Mouse (Mus musculus): Measurements from ENCODE around the gene Erc2. TPM values are rescaled to one million over a fixed set of nuclear protein-coding genes. Genes with fewer than 3 reads are reported as not detected.

The Erc2 gene
- polyA plus RNA-seq, 1 experiment: 0.89 TPM

GRCm38 (mm10) chr14:28173736-28174135 lies 551.5 kb downstream of the Erc2 start:
- Histone ChIP-seq H3K27me3 (ENCODE audit: control insufficient read depth, insufficient read depth, low read length) (no peaks in the 10 kb centered on the region), H3K4me1 (ENCODE audit: control insufficient read depth, insufficient read depth, insufficient read length, low read length) (no peaks in the 10 kb centered on the region), H3K36me3 (ENCODE audit: control insufficient read depth, insufficient read depth, low read length) (no peaks in the 10 kb centered on the region), H3K4me3 (ENCODE audit: low read depth, low read length) (no peak overlapping the region), H3K27ac (ENCODE audit: insufficient read depth, low read depth, low read length) (no peak overlapping the region)
- TF ChIP-seq CTCF (IDR thresholded peaks at IDR 0.05; ENCODE audit: extremely low read depth, insufficient read length, insufficient replicate concordance, low read depth, low read length) (no peak), POLR2A (IDR thresholded peaks at IDR 0.05; ENCODE audit: low read depth, low read length) (no peak)
- 86% methylated on average over 4 of the region's 4 CpGs for WGBS

DNA sequence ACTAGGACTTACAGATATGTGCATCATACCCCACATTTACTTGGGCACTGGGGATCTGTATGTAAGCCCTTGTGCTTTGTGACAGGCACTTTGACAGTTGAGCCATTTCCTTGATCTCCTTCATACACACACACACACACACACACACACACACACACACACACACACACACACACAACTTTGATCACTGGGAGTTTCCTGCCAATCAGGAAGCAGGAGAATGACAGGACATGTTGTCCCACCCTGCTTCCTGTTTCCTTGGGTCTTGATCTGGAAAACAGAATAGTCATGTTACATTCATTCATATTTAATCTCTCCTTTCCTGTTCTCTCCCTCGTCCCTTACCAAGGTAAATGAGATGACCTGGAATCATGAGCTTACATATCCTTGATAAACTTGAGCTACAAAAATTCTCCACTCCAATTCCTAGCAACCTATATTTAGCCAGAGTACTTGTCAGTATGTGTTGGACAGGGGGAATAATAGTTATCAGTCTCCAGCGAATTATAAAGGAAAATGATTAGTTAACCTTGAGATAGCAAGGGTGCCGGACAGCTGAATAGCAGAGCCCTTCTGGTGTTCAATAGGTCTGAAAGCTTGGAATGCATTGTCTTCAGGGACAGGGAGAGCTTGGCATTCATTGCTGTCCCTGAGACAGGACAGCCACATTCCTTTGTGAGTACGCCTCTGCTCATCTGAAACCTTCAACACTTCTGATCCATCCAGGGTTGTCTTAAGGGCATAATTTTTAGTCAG lies 559.0 kb downstream of the Erc2 start:
- no peak for TF ChIP-seq POLR2A (IDR thresholded peaks at IDR 0.05; ENCODE audit: low read depth, low read length)
- TF ChIP-seq CTCF (IDR thresholded peaks at IDR 0.05; ENCODE audit: extremely low read depth, insufficient read length, insufficient replicate concordance, low read depth, low read length): no peak
- H3K27ac ChIP-seq (ENCODE audit: insufficient read depth, low read depth, low read length): no peak overlapping the region
- 44% methylated on average over 4 of the region's 4 CpGs for WGBS
- H3K36me3 ChIP-seq (ENCODE audit: control insufficient read depth, insufficient read depth, low read length): no peaks in the 10 kb centered on the region
- no peak overlapping the region for H3K4me3 ChIP-seq (ENCODE audit: low read depth, low read length)
- H3K27me3 ChIP-seq (ENCODE audit: control insufficient read depth, insufficient read depth, low read length): no peaks in the 10 kb centered on the region
- no peaks in the 10 kb centered on the region for H3K4me1 ChIP-seq (ENCODE audit: control insufficient read depth, insufficient read depth, insufficient read length, low read length)

DNA sequence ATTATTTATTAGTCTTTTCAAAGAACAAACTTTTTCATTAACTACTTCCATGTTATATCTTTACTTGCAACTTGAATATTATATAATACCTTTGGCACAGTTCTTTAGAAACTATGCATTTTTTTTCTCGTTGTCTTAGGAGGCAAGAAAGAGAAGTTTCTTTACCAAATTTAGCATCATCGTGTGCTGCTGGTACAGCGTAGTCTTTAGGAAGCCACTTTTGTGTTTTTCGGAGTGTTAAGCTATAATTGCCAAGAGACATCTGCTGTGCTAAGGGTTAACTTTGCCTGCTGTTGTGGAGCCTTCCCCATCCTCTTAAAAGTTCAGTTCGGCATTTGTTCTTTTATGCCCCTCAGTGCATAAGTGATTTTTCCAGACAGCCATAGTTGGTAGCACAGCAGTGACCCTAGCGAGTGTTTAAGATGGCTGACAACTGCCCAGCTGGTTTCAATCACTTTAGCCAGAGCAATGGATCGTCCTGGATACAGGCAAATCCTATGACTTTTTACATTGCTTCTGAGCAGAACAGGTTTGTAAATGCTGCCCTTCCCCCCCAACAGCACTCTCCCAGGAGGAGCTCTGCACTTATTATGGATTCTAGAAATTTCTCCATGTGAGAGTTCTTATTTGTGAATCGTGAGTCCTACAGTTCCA lies 570.6 kb downstream of the Erc2 start:
- H3K36me3 ChIP-seq (ENCODE audit: control insufficient read depth, insufficient read depth, low read length): no peaks in the 10 kb centered on the region
- WGBS: 80% methylated on average over 8 of the region's 8 CpGs
- H3K4me3 ChIP-seq (ENCODE audit: low read depth, low read length): no peak overlapping the region
- H3K27me3 ChIP-seq (ENCODE audit: control insufficient read depth, insufficient read depth, low read length): no peaks in the 10 kb centered on the region
- H3K27ac ChIP-seq (ENCODE audit: insufficient read depth, low read depth, low read length): no peak overlapping the region
- no peaks in the 10 kb centered on the region for H3K4me1 ChIP-seq (ENCODE audit: control insufficient read depth, insufficient read depth, insufficient read length, low read length)
- no peak for TF ChIP-seq POLR2A (IDR thresholded peaks at IDR 0.05; ENCODE audit: low read depth, low read length)
- TF ChIP-seq CTCF (IDR thresholded peaks at IDR 0.05; ENCODE audit: extremely low read depth, insufficient read length, insufficient replicate concordance, low read depth, low read length): no peak

- 83% methylated on average over 4 of the region's 4 CpGs for WGBS
- Histone ChIP-seq H3K27ac (ENCODE audit: insufficient read depth, low read depth, low read length) (no peak overlapping the region), H3K4me1 (ENCODE audit: control insufficient read depth, insufficient read depth, insufficient read length, low read length) (no peaks in the 10 kb centered on the region), H3K36me3 (ENCODE audit: control insufficient read depth, insufficient read depth, low read length) (no peaks in the 10 kb centered on the region), H3K4me3 (ENCODE audit: low read depth, low read length) (no peak overlapping the region), H3K27me3 (ENCODE audit: control insufficient read depth, insufficient read depth, low read length) (no peaks in the 10 kb centered on the region)
- TF ChIP-seq POLR2A (IDR thresholded peaks at IDR 0.05; ENCODE audit: low read depth, low read length): no peak
- TF ChIP-seq CTCF (IDR thresholded peaks at IDR 0.05; ENCODE audit: extremely low read depth, insufficient read length, insufficient replicate concordance, low read depth, low read length): no peak
Measured at GRCm38 (mm10) chr14:28203874-28204273, 581.6 kb downstream of the Erc2 start.

DNA sequence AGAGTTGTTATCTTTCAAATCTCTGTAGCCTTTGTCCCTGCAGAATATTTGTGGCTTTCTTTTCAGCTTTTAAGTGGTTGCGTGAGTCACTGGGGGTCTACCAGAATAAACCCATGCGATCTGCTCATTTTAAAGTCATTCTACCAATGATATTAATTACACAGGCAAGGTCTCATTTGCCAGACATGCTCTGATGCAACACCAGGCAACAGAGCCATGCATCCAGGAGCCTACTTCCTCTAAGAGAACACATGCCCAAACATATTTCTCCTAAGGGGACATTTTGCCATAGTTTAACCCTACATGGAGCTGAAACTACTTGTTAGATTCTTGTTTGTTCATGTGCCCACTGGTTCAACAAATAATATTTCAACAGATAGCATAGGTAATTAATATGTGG lies 584.1 kb downstream of the Erc2 start:
- H3K36me3 ChIP-seq (ENCODE audit: control insufficient read depth, insufficient read depth, low read length): no peaks in the 10 kb centered on the region
- no peak for TF ChIP-seq CTCF (IDR thresholded peaks at IDR 0.05; ENCODE audit: extremely low read depth, insufficient read length, insufficient replicate concordance, low read depth, low read length)
- no peak for TF ChIP-seq POLR2A (IDR thresholded peaks at IDR 0.05; ENCODE audit: low read depth, low read length)
- no peaks in the 10 kb centered on the region for H3K4me1 ChIP-seq (ENCODE audit: control insufficient read depth, insufficient read depth, insufficient read length, low read length)
- no peak overlapping the region for H3K27ac ChIP-seq (ENCODE audit: insufficient read depth, low read depth, low read length)
- no peaks in the 10 kb centered on the region for H3K27me3 ChIP-seq (ENCODE audit: control insufficient read depth, insufficient read depth, low read length)
- no peak overlapping the region for H3K4me3 ChIP-seq (ENCODE audit: low read depth, low read length)
- WGBS: 85% methylated on average over 2 of the region's 2 CpGs

DNA sequence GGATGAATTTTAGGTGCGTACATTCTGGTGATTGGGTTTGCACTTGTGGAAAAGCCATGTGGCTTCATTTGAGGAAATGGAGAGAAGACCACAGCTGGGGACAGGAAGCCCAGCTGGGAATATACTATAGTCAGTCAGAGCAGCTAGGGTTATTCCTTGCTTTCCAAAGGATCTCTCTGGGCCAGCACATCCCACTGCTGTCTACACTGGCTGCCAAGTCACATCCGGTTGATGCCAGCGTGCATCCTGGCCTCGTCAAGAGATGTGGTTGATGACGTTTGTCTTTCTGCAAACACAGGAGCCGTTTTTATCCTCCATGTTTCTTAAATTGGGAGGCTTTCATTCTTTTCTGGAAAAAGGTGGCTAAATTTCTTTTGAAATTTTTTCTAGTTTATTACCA lies 603.3 kb downstream of the Erc2 start:
- Histone ChIP-seq H3K27ac (ENCODE audit: insufficient read depth, low read depth, low read length) (no peak overlapping the region), H3K4me3 (ENCODE audit: low read depth, low read length) (no peak overlapping the region), H3K36me3 (ENCODE audit: control insufficient read depth, insufficient read depth, low read length) (no peaks in the 10 kb centered on the region), H3K4me1 (ENCODE audit: control insufficient read depth, insufficient read depth, insufficient read length, low read length) (no peaks in the 10 kb centered on the region), H3K27me3 (ENCODE audit: control insufficient read depth, insufficient read depth, low read length) (no peaks in the 10 kb centered on the region)
- no peak for TF ChIP-seq POLR2A (IDR thresholded peaks at IDR 0.05; ENCODE audit: low read depth, low read length)
- no peak for TF ChIP-seq CTCF (IDR thresholded peaks at IDR 0.05; ENCODE audit: extremely low read depth, insufficient read length, insufficient replicate concordance, low read depth, low read length)
- 87% methylated on average over 6 of the region's 6 CpGs for WGBS

DNA sequence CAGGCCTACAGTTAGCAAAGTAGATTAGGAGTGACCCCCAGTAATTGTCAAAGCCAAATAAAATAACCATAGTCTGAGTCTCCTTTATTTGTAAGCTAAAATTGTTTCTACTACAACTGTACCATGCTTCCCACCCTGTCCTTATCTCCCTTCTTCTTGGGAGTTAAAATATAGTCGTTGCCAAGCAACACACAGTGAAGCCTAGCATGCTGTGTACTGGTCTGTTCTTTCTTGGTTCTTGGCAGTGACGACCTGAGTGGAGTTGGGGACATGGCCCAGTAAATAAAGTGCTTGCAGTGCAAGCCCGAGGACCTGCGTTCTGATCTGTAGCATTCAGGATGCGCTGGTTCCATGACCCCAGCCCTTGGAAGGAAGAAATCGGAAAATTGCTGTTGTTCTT lies 608.3 kb downstream of the Erc2 start:
- WGBS: 67% methylated on average over 6 of the region's 6 CpGs
- Histone ChIP-seq H3K4me1 (ENCODE audit: control insufficient read depth, insufficient read depth, insufficient read length, low read length) (no peaks in the 10 kb centered on the region), H3K27ac (ENCODE audit: insufficient read depth, low read depth, low read length) (no peak overlapping the region), H3K27me3 (ENCODE audit: control insufficient read depth, insufficient read depth, low read length) (no peaks in the 10 kb centered on the region), H3K4me3 (ENCODE audit: low read depth, low read length) (no peak overlapping the region), H3K36me3 (ENCODE audit: control insufficient read depth, insufficient read depth, low read length) (no peaks in the 10 kb centered on the region)
- TF ChIP-seq CTCF (IDR thresholded peaks at IDR 0.05; ENCODE audit: extremely low read depth, insufficient read length, insufficient replicate concordance, low read depth, low read length) (no peak), POLR2A (IDR thresholded peaks at IDR 0.05; ENCODE audit: low read depth, low read length) (no peak)
